Mouse (Mus musculus) kidney, embryonic 14.5 days (tissue): ENCODE data around the gene Lrig1. TPM values are rescaled to one million over a fixed set of nuclear protein-coding genes. Genes with fewer than 3 reads are reported as not detected.
A peak's percentile ranks its signal among the peaks of the same experiment; 100 is the strongest.

Experiments
- ATAC-seq: fragments of 200-750 bp; cut with Nextera tagmentation; 2 replicates; pipeline ENCODE4 v1.8.0; 2017; ENCODE audit warnings: moderate number of reproducible peaks, mild to moderate bottlenecking, moderate TSS enrichment, moderate library complexity; ENCODE audit not compliant: low FRiP score, low TSS enrichment
- H3K27ac ChIP-seq: fragments of 300-500 bp; sonication (generic); 2 replicates; pipeline ENCODE4 v1.5.1; 2014; ENCODE audit warnings: low read depth, mild to moderate bottlenecking, low read length, moderate library complexity, mixed read lengths
- H3K27me3 ChIP-seq: fragments of 300-500 bp; sonication (generic); 2 replicates; pipeline ENCODE4 v1.6.1; 2014; ENCODE audit warnings: mild to moderate bottlenecking, low read length; ENCODE audit not compliant: control insufficient read depth, insufficient read depth
- H3K36me3 ChIP-seq: fragments of 300-500 bp; sonication (generic); 2 replicates; pipeline ENCODE4 v1.6.1; 2014; ENCODE audit warnings: low read length, mixed read lengths; ENCODE audit not compliant: control insufficient read depth, insufficient read depth
- H3K4me1 ChIP-seq: fragments of 300-500 bp; sonication (generic); 2 replicates; pipeline ENCODE4 v1.6.1; 2014; ENCODE audit warnings: low read length, mixed read lengths; ENCODE audit not compliant: control insufficient read depth, insufficient read depth
- H3K4me2 ChIP-seq: fragments of 300-500 bp; sonication (generic); replicated peaks from 2 replicates; pipeline ENCODE4 v1.6.1; 2014; ENCODE audit warnings: low read depth, mild to moderate bottlenecking, low read length
- H3K4me3 ChIP-seq: fragments of 300-500 bp; sonication (generic); 2 replicates; pipeline ENCODE4 v1.5.1; 2014; ENCODE audit warnings: mild to moderate bottlenecking, low read length
- H3K9ac ChIP-seq: fragments of 300-500 bp; sonication (generic); 2 replicates; pipeline ENCODE4 v1.6.1; 2014; ENCODE audit warnings: low read depth, mild to moderate bottlenecking, low read length, moderate library complexity
- H3K9me3 ChIP-seq: fragments of 300-500 bp; sonication (generic); 2 replicates; pipeline ENCODE4 v1.6.1; 2016; ENCODE audit warnings: low read length; ENCODE audit not compliant: control insufficient read depth
- WGBS: fragments of 180-500 bp; shearing (Covaris S2); extraction: QIAGEN DNeasy Blood & Tissue Kit; methylation state at CpG from one replicate; pipeline ENCODE4 v1.1.7; 2014; 5-methylcytosine and 5-hydroxymethylcytosine counted together
- polyA plus RNA-seq: library from polyadenylated mRNA; unstranded; fragments of >200 nt; fragmentation: Nextera tagmentation; extraction: Ambion mirVana; gene quantifications from 2 replicates; pipeline ENCODE4 v1.2.1, GENCODE M21; 2014

Lrig1 gene
- polyA plus RNA-seq, 1 experiment from 2014 or later, result 10.4 TPM

DNA sequence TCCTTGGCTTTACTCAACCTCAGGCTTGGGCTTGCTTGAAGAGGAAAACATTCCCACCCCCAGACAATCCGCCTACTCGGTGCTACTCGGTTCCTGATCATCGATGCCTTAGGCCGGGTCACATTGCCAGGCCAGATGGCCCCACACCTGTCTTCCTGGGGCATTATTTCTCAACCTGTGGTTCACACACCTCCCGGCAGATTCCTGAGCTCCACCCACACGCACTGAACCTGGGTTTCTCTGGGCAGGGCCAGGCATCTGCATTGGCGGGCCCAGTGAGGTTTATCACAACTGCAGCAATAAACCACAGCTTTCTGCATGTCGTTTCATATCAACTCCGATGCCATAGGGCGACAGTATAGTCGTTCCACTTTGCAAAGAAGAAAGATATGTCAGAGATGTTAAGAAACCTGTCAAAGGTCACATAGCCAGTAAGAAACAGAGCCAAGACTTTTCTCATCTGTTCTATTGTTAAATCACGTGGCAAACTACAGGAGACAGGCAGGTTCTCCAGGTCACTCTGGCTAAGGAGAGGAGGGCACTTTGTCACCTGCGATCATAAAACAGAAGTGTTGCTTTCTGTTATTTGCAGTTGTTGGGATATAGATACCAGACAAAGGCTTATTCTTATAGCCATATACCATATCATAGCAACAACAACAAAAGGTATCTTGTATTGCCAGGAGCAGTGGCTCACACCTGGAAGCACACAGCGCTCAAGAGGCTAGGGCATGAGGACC lies 18.8 kb upstream of the Lrig1 start:
- no peak overlapping the region for H3K27ac ChIP-seq
- no peak for ATAC-seq
- H3K9ac ChIP-seq, result no peak overlapping the region
- no peaks in the 10 kb centered on the region for H3K27me3 ChIP-seq
- no peaks in the 10 kb centered on the region for H3K9me3 ChIP-seq
- no peak overlapping the region for H3K4me2 ChIP-seq
- H3K4me1 ChIP-seq, result peaks cover 5% of the 10 kb centered on the region; the same call in 1 of the 2 replicates
- no peaks in the 10 kb centered on the region for H3K36me3 ChIP-seq
- no peak overlapping the region for H3K4me3 ChIP-seq
- 76% methylated on average over 15 of the region's 15 CpGs for WGBS

DNA sequence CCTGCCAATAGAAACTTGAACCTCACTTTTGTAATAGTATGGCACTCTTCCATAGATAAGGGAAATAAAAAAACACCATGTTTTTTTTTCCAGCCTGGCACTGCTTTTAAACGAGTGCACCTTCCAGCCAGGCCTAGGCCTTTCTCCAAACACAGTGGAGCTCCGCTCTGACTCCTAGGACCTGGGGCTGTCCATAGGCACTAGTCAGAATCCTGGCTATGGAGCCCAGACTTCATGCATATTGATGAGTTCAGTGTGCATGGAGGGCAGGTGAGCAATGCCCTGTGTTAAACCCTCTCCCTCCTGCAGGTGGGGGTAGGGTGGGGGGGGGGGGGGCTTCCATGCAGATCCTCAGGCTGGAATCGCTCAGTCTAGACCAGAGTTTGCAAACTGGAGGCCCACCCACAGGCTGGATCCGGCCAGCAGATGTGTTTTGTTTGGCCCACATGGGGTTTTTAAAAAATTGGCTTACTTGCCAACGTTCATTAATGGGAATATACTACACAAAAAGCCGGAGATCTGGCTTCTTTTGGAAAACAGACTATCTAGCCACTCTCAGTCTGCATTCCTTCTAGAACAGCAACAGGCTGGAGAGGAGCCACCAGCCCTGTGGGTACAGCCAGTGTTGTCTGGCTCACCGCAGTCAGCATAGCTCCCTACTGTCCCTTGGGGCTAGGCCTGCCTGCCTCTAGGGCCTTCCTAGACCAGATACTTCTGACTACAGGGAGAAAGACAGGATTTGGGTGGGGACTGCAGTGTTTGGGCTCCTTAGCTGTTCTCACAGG lies 17.9 kb upstream of the Lrig1 start:
- Histone ChIP-seq H3K9ac (no peak overlapping the region), H3K27me3 (no peaks in the 10 kb centered on the region), H3K36me3 (no peaks in the 10 kb centered on the region), H3K4me2 (no peak overlapping the region), H3K27ac (no peak overlapping the region; the same call in 1 of the 2 replicates), H3K4me1 (peaks cover 5% of the 10 kb centered on the region; the same call in 1 of the 2 replicates), H3K9me3 (no peaks in the 10 kb centered on the region), H3K4me3 (no peak overlapping the region)
- peak; percentile 75 for ATAC-seq
- 40% methylated on average over 7 of the region's 7 CpGs for WGBS

DNA sequence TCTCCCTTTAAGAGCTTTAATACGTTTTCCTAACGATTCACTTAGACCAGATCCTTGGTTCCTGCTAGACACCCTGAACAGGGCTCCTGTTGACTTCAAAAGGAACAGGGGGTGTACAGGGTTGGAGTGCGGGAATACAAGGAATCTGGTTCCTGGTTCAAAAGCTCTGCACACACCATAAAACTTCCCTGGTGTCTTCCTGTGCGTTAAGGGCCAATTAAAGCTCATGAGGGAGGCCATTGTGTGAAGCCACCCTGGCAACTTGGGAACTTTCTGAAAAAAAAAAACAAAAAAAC lies 15.6 kb upstream of the Lrig1 start:
- peaks cover 5% of the 10 kb centered on the region; the same call in 1 of the 2 replicates for H3K4me1 ChIP-seq
- no peak for ATAC-seq
- no peak overlapping the region for H3K4me3 ChIP-seq
- H3K27me3 ChIP-seq, result no peaks in the 10 kb centered on the region
- no peak overlapping the region for H3K27ac ChIP-seq
- no peaks in the 10 kb centered on the region for H3K9me3 ChIP-seq
- WGBS, result 7% methylated on average over 4 of the region's 4 CpGs
- no peaks in the 10 kb centered on the region for H3K36me3 ChIP-seq
- no peak overlapping the region for H3K4me2 ChIP-seq
- no peak overlapping the region for H3K9ac ChIP-seq

DNA sequence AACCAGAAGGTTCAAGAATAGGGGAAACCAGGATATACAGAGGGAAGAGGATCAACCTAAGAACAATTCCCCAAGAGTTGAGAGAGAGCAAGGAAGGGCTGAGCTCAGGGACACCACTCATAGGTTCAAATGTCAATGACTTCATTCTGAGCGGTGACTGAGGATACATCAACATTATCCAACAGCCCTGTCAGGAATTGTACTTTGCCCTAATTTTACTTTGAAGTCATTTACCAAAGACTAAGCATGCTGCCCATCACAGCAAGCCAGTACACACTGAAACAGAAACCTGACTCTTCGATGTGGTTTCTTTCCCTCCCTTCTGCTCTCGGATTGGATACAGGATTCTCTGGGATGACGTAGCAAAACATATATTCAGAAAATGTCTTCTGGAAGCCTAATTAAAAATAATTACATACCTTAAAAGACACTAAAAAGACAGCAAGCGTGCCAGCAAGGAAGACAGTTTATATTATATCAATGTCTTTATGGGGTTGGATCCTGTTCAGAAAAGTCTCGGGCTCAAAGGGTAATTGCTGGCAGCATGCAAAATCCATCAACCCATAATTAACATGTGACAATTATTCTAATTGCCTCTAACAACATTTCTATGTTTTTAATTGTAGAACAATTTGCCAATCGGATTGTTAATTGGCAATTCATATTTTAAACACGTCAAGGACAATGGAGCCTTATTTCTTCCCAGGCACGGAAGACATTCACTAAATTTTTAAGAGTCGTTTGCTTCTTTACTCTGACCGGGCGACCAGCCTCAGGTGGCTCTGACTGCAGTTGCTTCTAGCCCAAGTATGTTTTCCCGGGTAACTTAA lies 15.1 kb upstream of the Lrig1 start:
- H3K4me3 ChIP-seq, result no peak overlapping the region
- no peaks in the 10 kb centered on the region for H3K36me3 ChIP-seq
- no peaks in the 10 kb centered on the region for H3K9me3 ChIP-seq
- peak overlapping the region; percentile 17 for H3K4me2 ChIP-seq
- no peak for ATAC-seq
- peaks cover 5% of the 10 kb centered on the region; the same call in 1 of the 2 replicates for H3K4me1 ChIP-seq
- no peaks in the 10 kb centered on the region for H3K27me3 ChIP-seq
- H3K9ac ChIP-seq, result no peak overlapping the region
- WGBS, result 19% methylated on average over 13 of the region's 13 CpGs
- no peak overlapping the region for H3K27ac ChIP-seq

DNA sequence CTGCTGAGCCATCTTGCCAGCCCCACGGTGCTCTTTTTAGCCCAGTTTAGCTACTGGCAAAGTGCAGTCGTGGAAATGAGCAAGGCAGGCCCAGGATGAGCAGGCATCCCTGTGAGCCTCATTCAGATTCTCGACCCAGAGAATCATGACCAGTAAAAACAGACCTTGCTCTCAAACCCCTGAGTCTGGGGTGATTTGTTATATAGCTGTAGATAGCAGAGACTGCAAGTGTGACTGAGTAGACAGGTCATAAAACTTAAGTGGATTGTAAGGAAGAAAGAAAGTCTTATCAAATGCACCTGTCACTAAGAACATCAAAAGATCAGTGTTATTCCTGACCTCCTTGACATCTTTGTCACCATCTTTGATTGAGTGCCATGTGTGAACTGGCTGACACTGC lies 9.9 kb upstream of the Lrig1 start:
- no peak overlapping the region for H3K27ac ChIP-seq
- H3K4me1 ChIP-seq, result no peaks in the 10 kb centered on the region
- no peak overlapping the region for H3K4me2 ChIP-seq
- H3K9me3 ChIP-seq, result no peaks in the 10 kb centered on the region
- no peaks in the 10 kb centered on the region for H3K27me3 ChIP-seq
- WGBS, result 30% methylated on average over 3 of the region's 3 CpGs
- no peaks in the 10 kb centered on the region for H3K36me3 ChIP-seq
- ATAC-seq, result no peak
- no peak overlapping the region for H3K4me3 ChIP-seq
- H3K9ac ChIP-seq, result no peak overlapping the region

DNA sequence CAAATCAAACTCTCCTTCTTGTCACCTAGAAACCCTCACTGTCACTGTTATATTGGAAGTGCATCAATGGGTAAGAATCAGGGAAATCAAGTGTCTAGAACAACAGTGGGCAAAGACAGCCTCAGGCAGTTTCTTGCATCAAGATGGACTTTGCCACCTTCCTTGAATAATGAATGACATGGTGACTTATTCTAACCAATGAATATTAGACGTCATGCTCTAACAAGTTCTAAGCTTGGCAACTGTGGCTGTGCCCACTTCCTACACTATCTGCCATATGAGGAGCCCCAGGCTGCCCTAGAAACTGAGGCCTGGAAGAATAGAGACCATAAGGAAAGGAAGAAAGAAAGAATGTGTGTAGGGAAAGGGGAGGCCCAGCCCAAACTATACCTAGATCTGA lies 9.2 kb upstream of the Lrig1 start:
- 86% methylated on average over 1 of the region's 1 CpGs for WGBS
- Histone ChIP-seq H3K36me3 (no peaks in the 10 kb centered on the region), H3K27me3 (no peaks in the 10 kb centered on the region), H3K9me3 (no peaks in the 10 kb centered on the region), H3K4me1 (no peaks in the 10 kb centered on the region), H3K4me2 (no peak overlapping the region), H3K4me3 (no peak overlapping the region), H3K27ac (no peak overlapping the region), H3K9ac (no peak overlapping the region)
- no peak for ATAC-seq

DNA sequence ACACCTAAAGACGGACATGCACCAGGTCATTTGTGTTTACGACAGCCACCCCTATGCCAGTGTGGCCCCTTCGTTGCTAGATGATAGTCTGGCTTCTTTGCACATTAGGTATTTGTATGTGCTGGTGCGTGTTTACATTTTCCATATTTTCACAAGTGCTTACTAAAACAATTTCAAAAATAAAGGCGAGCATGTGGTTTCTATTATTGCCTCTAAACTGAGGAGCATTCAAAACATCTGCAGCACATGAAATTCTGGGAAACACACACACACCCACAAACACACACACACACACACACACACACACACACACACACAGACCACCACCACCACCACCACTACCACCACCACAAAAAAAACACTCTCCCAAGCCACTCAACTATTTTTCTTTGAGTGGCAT lies 7.3 kb upstream of the Lrig1 start:
- 78% methylated on average over 5 of the region's 5 CpGs for WGBS
- Histone ChIP-seq H3K27ac (no peak overlapping the region), H3K4me1 (no peaks in the 10 kb centered on the region), H3K36me3 (no peaks in the 10 kb centered on the region), H3K27me3 (peaks cover 5% of the 10 kb centered on the region; the same call in 1 of the 2 replicates), H3K9me3 (no peaks in the 10 kb centered on the region), H3K4me3 (no peak overlapping the region), H3K9ac (no peak overlapping the region), H3K4me2 (no peak overlapping the region)
- no peak for ATAC-seq

DNA sequence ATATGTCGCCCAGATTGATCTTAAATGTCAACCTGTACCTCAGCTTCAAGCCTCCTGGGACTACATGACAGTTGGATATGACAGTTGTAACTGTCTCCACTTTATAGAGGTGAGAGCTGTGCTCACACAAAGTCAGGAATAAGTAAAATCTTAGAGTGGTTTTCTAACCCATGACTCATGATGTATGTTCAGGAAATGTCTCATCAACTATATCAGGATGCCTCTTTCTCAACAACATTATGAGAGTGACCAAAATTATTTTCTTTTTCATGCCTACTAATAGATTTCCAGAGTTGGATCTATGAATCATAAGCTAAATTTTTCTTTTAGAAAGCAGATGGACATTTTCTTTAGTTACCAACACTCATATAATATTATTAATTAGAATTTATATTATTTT lies 6.0 kb upstream of the Lrig1 start:
- no peak overlapping the region for H3K9ac ChIP-seq
- H3K9me3 ChIP-seq, result no peaks in the 10 kb centered on the region
- H3K4me3 ChIP-seq, result no peak overlapping the region
- H3K4me1 ChIP-seq, result peaks cover 5% of the 10 kb centered on the region; the same call in 1 of the 2 replicates
- 57% methylated on average over 1 of the region's 1 CpGs for WGBS
- no peak overlapping the region for H3K27ac ChIP-seq
- no peak overlapping the region for H3K4me2 ChIP-seq
- H3K36me3 ChIP-seq, result no peaks in the 10 kb centered on the region
- peaks cover 5% of the 10 kb centered on the region; the same call in 1 of the 2 replicates for H3K27me3 ChIP-seq
- no peak for ATAC-seq
